Mouse (Mus musculus) olfactory bulb, adult 2 months (tissue): ENCODE results near the gene Ccpg1. TPM values are rescaled to one million over a fixed set of nuclear protein-coding genes. Genes with fewer than 3 reads are reported as not detected.

Experiments
- H3K27ac ChIP-seq: fragments of 200-500 bp; 2 replicates; pipeline ENCODE4 v1.5.1; 2012; ENCODE audit warnings: low read depth, low read length; ENCODE audit not compliant: insufficient read depth
- H3K4me1 ChIP-seq: fragments of 200-500 bp; 2 replicates; pipeline ENCODE4 v1.6.1; 2012; ENCODE audit warnings: low read length; ENCODE audit not compliant: control insufficient read depth, insufficient read depth
- H3K4me3 ChIP-seq: fragments of 200-500 bp; 2 replicates; pipeline ENCODE4 v1.5.1; 2012; ENCODE audit warnings: mild to moderate bottlenecking, low read depth, low read length, moderate library complexity; ENCODE audit not compliant: insufficient read depth
- CTCF ChIP-seq: fragments of 200-500 bp; IDR thresholded peaks from 2 replicates; pipeline ENCODE4 v1.5.1; 2012; ENCODE audit warnings: low read depth, mild to moderate bottlenecking, low read length, moderate library complexity; ENCODE audit not compliant: insufficient read depth
- POLR2A ChIP-seq: fragments of 200-500 bp; IDR thresholded peaks from 2 replicates; pipeline ENCODE4 v1.6.1; 2012; ENCODE audit warnings: mild to moderate bottlenecking, low read depth, low read length, moderate library complexity; ENCODE audit not compliant: insufficient read depth
- WGBS: fragments of 180-500 bp; shearing (Covaris S2); methylation state at CpG from one replicate; pipeline ENCODE4 v1.1.7; 2018; 5-methylcytosine and 5-hydroxymethylcytosine counted together
- polyA plus RNA-seq: library from polyadenylated mRNA; stranded (reverse); fragments of >200 nt; gene quantifications from 2 replicates; pipeline ENCODE4 v1.2.4, GENCODE M21; 2012; ENCODE audit warnings: low replicate concordance; ENCODE audit not compliant: missing spikeins, insufficient read depth, insufficient read length

Gene Ccpg1
- polyA plus RNA-seq, 1 experiment: not detected

DNA sequence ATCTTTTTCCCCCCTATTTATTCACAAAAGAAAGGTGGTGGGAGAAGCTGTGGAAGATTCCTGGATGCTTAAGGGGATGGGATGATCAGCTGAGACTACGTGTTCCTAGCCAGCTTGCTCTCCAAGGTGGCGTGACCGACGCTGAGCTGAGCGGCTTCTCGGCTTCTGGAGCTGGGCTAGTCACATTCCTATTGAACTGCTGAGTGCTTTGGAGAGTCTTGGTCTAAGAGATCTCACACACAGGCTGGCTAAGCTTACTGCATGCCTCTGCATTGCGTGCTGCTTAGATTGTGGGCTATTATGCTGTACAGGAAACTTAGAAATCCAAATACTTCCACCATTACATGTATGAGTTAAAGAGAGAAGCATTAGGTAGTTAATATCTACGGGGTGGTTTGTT lies 18.8 kb downstream of the Ccpg1 start:
- H3K27ac ChIP-seq: no peak overlapping the region
- no peak overlapping the region for H3K4me3 ChIP-seq
- WGBS: 89% methylated on average over 8 of the region's 8 CpGs
- H3K4me1 ChIP-seq: no peaks in the 10 kb centered on the region
- no peak for TF ChIP-seq CTCF
- TF ChIP-seq POLR2A: no peak

DNA sequence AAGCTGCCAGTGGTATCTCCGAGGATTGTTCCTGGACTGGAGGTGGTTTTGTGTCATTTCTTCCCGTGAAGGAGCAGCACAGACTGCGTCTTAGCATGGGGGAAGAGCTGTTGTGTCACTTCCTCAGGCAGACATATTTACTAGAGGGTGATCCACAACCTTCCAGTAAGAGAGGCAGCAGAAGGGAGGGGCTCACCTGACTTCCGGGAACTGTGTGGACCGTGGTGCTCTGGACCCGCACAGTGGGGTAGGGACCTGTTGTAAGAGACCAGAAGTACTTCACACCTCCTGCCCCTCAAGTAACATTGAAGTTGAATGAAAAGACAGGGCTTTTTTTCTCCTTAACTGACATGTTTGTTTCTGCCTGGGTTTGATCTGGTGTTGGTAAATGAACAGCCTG lies 19.9 kb downstream of the Ccpg1 start:
- 81% methylated on average over 6 of the region's 6 CpGs for WGBS
- TF ChIP-seq POLR2A (no peak), CTCF (no peak)
- no peak overlapping the region for H3K27ac ChIP-seq

DNA sequence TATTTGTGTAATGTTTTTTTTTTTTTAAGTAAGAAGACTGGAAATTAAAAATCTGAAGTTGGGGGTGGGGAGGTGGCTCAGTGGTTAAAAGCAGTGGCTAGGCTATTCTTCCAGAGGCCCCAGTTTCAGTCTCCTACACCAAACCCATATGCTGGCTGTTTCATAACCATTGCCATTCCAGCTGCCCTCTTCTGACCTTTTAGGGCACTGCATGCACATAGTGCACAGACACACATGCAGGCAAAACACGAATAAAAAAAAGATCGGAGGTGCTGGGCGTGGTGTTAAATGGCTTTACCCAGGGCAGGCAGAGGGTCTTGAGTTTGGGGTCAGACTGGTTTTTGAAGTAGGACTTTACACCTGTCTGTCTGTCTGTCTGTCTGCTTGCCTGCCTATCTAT lies 20.9 kb downstream of the Ccpg1 start:
- TF ChIP-seq CTCF (no peak), POLR2A (no peak)
- H3K4me3 ChIP-seq: no peak overlapping the region
- H3K4me1 ChIP-seq: no peaks in the 10 kb centered on the region
- no peak overlapping the region for H3K27ac ChIP-seq
- WGBS: 95% methylated on average over 3 of the region's 3 CpGs

More for the DNA sequence above, 19.9 kb downstream of the Ccpg1 start:
- Histone ChIP-seq H3K4me3 (no peak overlapping the region), H3K4me1 (no peaks in the 10 kb centered on the region)

DNA sequence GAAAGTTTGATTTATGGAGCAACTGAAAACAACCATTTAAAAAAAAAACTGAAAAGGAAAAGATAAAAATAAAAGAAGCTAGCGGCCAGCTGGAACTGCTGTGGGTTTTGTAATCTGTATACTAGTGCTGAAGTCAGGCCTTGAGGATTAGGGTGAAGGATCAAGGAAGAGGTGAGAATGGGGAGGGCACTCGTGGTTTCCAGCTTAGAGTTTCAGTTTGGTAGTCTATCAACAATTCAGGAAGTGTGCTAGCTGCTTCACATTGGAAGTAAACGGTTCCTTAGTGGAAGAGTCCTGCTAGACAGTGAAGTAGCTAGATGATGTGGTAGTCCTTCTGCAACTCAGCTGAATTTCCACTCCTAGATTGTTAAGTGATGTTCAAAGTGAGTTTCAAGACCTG lies 23.2 kb downstream of the Ccpg1 start:
- TF ChIP-seq POLR2A (no peak), CTCF (no peak)
- H3K4me3 ChIP-seq: no peak overlapping the region
- 71% methylated on average over 3 of the region's 3 CpGs for WGBS
- H3K4me1 ChIP-seq: no peaks in the 10 kb centered on the region
- H3K27ac ChIP-seq: no peak overlapping the region

DNA sequence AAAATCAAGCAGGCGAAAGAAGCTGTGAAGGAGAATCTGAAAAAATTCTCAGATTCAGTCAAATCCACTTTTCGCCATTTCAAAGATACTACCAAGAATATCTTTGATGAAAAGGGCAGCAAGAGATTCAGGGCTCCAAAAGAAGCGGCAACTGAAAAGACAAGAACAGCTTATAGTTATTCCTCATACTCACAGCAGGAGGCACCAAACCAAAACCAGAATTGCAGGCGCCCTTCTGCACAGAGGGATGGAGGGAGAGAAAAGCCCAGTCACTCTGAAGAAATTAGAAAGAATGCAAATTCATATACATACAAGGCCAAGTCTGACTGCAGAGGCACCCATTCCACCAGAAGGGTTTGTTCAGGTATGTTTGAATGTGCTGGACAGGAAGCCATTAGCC lies 27.4 kb downstream of the Ccpg1 start:
- TF ChIP-seq POLR2A: no peak
- TF ChIP-seq CTCF: no peak
- Histone ChIP-seq H3K4me3 (no peak overlapping the region), H3K27ac (no peak overlapping the region), H3K4me1 (no peaks in the 10 kb centered on the region)
- 87% methylated on average over 4 of the region's 4 CpGs for WGBS

DNA sequence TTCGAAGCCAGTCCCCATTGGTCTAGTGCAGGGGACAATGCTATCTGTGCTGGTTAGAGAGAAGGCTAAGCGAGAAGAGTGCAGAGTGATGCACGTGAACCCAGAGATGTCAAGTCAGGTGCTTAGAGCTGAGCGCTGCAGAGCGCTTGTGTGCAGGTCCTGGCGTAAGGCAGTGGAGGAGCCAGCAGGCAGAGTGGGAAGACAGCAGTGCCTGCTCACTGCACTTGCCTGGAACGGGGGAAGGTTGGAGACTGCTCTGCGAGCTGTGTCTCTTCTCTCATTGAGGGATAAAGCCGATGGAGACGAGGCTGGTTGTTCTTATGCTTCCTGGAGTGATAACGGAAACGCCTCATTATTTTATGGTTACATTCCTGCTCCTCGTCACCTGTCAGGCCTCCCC lies 29.5 kb downstream of the Ccpg1 start:
- no peak overlapping the region for H3K27ac ChIP-seq
- 89% methylated on average over 13 of the region's 13 CpGs for WGBS
- H3K4me3 ChIP-seq: no peak overlapping the region
- H3K4me1 ChIP-seq: no peaks in the 10 kb centered on the region
- TF ChIP-seq CTCF: no peak
- no peak for TF ChIP-seq POLR2A

DNA sequence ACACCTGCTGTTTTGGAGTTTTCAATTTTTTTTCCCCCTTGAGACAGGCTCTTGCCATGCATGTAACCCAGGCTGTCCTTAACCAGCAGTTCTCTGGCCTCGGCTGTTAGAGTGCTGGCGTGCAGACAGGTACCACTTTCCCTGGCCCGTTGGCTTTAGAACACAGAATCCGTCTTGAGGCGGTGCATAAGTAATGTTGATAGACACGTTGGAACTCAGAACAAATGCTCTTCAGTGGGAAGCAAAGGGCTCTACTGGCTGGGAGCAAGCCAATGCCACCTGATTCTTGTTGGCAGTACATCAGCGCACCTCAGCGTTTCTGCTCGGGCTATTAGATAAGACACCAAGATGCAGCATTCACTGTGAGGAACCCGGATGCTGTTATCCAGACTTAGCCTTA lies 34.6 kb downstream of the Ccpg1 start:
- 78% methylated on average over 10 of the region's 10 CpGs for WGBS
- Histone ChIP-seq H3K27ac (no peak overlapping the region), H3K4me1 (no peaks in the 10 kb centered on the region), H3K4me3 (no peak overlapping the region)
- TF ChIP-seq POLR2A: no peak

DNA sequence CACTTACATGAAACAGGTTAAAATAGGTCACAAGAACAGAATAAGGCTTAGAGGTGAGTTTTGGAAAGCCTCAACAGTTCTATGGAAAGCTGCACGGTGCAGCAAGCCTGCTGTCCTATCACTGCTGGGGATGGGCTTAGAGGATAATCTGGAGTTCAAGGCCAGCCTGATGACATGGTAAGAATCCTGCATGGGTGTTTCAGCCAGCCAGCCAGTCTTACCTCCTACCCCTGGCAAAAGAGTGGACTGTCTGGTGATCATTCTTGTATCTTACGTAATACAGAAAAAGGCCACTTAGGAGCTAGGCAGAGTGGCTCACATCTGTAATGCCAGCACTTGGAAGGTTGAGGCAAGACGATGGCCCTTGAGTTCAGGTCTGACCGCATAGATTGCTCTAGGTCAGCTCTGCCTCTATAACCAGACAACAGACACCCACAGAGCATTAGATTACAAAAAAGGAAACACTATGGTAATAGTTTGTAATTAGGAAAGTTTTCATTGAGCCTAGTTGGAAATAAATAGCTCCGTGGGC lies 35.4 kb downstream of the Ccpg1 start:
- TF ChIP-seq CTCF: no peak
- no peak for TF ChIP-seq POLR2A
- Histone ChIP-seq H3K4me1 (no peaks in the 10 kb centered on the region), H3K4me3 (no peak overlapping the region), H3K27ac (no peak overlapping the region)
- 85% methylated on average over 5 of the region's 5 CpGs for WGBS

DNA sequence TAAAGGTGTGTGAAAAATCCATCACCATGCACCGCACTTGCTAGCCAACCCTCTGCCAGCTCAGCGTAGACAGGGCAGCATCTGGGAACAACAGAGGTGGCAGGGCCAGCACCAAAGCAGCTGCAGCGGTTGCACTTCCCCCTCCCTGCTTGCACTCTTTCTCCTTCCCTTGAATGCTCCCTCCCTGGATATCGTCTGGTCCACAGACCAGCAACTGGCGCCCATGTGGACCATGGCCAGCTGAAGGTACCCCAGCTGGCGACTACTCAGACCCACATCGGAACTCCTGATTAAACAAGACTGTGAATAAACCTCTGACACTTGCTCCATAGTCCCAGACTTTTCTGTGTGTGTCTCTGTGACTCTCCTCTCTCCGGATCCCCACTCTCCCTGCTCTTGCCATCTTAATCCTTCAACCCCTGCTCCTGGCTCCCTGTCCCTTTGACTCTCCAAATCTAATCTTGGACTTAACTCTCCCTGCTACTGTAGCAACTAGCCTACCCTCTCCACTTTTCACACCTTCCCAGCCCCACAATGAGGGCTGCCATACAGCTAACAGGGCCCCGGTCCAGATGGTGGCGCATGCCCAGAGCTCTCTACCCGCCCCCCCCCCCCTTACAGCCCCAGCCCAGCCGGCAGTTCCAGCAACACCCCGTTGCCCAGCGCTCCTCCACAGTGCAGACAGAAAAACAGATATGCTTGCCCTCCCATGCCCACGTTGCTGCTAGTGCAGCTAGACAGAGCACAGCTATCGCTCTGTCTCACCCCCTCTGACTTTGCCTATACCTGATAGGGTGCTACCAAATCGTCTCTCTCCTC lies 40.8 kb downstream of the Ccpg1 start:
- 23% methylated on average over 16 of the region's 17 CpGs for WGBS
- no peak overlapping the region for H3K4me3 ChIP-seq
- peaks cover 8% of the 10 kb centered on the region; the same call in 1 of the 2 replicates for H3K4me1 ChIP-seq
- no peak overlapping the region for H3K27ac ChIP-seq
- TF ChIP-seq CTCF (no peak), POLR2A (no peak)

DNA sequence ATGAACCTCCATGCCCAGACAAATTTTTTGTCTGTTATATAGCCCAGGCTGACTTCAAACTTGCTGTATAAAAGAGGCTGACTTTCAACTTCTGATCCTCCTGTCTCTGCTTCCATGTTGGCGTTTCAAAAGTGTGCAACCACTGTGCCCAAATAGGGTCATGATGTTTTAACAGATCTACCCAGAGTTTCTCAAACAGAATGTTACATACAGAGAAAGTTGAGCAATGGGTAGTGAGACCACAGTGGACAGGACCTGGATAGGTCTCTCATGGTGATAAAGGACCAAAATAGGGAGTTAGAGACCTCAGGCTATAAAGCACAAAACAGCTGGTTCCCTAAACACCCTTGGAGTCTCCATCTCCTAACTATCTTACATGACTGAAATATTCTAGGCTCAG lies 45.2 kb downstream of the Ccpg1 start:
- H3K4me3 ChIP-seq: no peak overlapping the region
- no peak overlapping the region for H3K27ac ChIP-seq
- no peak for TF ChIP-seq CTCF
- no peak for TF ChIP-seq POLR2A
- H3K4me1 ChIP-seq: peaks cover 8% of the 10 kb centered on the region; the same call in 1 of the 2 replicates
- WGBS: 95% methylated on average over 1 of the region's 1 CpGs
